Mouse (Mus musculus) megakaryocyte progenitor cell, adult 5-6 weeks (primary cell): ENCODE results near the gene Mxra8. TPM values are rescaled to one million over a fixed set of nuclear protein-coding genes. Genes with fewer than 3 reads are reported as not detected.

Experiments used
- ATAC-seq: replicated peaks from 2 replicates; pipeline ENCODE4 v1.8.0; 2016; ENCODE audit warnings: mild to moderate bottlenecking, moderate TSS enrichment, inconsistent platforms; ENCODE audit not compliant: poor library complexity
- total RNA-seq, 2 experiments: library from RNA; stranded (forward) in 1 of 2; stranded (reverse) in 1 of 2; fragments of 157-497, 149-512 nt in 1 of 2; fragments of 200-1000 nt in 1 of 2; gene quantifications; 2 replicates each; pipeline versions ENCODE4 v1.2.3 to v1.2.4; 2015 to 2017

Mxra8 gene
- total RNA-seq, 2 experiments from 2014 or later = not detected

DNA sequence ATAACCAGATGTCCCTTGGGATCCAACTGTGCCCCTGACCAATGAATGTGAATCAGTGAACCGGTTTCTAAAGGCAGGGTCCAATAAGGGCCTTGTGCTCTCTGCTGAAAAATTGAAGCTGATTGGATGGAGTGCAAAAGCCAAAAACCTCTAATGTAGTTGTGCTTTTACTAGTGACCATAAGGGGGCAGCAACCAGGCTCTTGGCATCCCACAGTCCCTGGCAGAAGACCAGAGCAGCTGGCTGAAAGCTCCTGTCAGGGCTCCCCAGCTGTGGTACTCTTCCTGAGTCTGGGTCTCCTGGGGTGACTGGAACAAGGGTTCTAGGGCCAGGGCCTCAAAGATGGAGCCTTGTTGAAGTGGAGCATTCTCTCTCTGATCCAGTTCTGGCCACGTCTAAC, 5.6 kb upstream of the Mxra8 start:
- peak; percentile 53 for ATAC-seq

DNA sequence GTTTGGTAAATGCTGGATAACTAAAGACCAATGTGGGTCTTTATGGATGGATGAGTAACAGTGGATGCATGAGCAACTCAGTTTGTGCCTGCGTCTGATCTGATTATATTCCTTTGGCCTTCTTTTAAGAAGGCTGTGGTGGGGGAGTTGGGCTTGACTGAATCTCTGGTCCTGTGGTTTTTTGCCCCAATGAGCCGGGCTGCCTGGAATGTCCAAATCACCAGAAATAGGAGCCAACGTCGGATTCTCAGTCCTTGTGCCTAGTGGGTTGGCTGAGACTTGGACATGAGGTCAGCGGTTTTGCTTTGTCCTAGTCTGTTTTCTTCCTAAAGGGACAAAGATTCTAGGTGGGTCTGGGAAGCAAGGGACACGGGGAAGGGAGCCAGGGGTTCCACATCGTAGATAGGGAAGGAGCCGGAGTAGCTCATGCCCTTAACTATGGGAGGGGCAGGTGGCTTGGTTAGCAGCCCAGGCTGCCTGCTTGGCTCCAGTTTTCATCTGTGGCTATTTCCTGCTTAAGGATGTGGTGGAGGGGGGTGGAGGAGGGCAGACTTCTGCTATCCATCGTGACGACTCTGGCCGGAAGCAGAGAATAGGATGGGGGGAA, 2.0 kb upstream of the Mxra8 start:
- ATAC-seq = peak; percentile 24

DNA sequence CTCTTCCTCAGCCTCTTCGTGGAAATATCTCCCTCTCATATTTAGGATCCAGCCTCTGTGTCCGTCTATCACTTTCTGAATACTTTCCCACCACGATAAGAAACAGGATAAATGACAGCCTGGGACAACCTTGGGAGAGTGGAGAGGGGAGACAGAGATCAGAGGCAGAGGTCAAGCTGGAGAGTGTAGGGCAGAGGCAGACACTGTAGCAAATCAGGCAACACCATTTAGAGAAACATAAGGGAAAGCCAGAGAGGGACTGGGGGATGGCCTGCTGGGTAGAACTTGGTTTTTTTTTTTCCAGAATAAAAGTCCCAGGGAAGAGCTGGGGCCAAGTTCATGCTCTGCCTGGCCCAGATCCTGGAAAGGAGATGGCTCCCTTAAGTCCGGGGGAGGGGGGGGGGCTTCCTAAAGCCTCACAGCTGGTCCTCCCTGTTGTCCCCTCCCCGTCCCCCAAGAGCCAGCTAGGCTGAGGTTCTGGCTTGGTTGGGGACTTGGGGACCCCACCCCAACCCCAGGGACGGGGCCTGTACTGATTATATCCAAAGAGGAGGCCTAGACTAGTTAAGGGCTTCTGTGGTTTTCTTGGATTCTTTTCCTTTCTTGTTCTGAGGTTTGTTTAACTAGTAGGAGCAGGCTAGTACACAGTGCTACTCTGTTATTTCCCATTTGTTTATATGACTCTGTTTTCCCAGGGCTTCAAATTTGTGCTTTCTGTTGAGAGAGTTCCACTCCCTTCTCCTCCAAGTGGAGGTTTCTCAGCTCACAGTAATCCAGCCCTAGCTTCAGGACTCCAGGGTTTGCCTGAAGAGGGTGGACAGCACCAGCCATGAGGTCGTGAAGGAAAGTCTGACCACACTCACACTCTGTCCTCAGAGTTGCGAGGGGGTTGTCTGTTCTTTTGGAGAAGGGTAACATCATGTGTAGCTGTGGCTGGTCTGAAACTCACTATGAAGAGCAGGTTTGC, 1.0 kb upstream of the Mxra8 start:
- ATAC-seq = no peak

DNA sequence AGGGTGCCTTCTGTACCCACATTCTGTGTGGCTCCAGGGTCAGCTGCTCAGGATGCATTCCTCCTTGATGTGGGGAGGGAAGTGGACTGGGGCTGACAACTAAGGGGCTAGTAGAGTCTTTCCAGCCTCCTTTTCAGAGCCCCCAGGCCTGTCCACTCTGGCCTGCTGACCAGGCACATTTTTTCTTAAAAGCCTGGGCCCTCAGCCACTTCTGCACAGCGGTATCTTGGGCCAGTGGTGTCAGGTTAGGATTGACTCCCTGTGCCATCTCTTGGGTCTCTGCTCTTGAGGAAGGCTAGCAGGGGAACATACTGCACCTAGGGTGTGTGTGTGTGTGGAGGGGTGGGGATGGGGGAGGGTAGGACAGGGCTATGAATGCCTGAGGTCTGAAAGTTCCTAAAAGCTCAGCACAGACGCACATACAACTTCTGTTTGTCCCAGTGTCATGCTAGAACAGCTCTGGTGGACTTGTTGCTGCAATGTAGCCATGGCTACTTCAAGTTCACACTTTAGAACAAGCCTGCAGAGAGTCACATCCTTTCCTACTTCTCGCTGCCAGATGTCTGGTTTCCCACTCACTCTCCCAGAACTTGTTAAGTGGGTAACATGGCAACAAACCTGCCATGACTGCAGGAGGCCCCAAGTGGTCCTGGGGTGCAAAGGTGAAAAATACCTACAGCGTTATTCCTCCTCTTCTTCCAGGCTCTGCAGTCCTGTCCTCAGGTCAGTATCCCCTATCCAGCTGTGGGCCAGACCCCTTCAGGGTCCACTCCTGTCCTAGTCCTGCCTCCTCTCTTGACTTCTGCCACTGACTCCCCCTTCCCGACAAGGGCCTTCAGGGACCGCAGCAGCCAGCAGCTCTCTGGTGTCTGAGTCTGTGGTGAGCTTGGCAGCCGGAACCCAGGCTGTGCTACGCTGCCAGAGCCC, 859 bp downstream of the Mxra8 start:
- no peak for ATAC-seq

DNA sequence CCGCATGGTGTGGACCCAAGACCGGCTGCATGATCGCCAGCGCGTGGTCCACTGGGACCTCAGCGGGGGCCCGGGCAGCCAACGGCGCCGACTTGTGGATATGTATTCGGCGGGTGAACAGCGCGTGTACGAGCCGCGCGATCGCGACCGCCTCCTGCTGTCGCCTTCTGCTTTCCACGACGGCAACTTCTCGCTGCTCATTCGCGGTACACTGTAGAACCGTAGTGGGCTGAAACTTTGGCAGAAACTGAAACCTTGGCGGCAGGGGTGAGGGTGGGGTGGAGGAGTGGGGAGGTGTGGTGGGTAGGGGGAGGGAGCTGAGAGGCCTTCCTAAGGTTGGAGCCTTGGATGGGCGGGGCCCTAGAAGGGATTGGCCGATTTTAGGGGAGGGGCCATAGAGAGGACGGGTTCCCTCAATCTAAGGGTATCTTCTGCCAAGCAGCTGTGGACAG, 1.5 kb downstream of the Mxra8 start:
- ATAC-seq = peak; percentile 74

DNA sequence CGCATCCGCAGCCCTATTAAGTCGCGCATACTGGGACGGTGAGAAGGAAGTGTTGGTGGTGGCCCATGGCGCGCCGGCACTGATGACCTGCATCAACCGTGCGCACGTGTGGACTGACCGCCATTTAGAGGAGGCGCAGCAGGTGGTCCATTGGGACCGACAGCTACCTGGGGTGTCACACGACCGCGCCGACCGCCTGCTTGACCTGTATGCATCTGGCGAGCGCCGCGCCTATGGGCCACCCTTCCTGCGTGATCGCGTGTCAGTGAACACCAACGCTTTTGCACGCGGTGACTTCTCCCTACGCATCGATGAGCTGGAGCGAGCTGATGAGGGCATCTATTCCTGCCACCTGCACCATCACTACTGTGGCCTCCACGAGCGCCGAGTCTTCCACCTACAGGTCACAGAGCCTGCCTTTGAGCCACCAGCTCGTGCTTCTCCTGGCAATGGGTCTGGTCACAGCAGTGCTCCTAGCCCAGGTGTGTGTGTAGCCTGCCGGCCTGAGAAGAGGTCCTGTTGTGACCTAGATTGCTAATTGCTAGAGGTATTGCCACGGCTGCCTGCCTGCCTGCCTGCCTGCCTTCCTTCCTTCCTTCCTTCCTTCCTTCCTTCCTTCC, 2.3 kb downstream of the Mxra8 start:
- peak; percentile 3; the same call in 1 of the 2 replicates for ATAC-seq

DNA sequence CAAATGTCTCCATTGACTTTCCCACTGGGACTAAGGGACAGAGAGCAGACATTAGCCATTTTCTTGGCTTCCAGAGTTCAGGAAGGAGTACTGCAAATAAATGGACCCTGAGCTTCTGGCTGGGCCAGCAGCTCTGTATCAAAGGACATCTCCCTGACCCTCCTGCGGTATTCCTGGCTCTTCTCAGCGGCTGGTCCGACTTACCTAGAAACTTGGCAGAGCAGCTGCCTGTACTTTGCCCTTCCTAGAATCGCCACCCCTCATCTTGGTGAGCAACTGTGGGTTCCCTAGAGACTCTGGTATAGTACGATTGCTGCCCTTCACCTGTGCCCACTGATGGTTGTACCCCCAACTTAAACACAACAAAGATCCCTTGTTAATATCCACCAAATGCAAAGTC, 3.8 kb downstream of the Mxra8 start:
- no peak for ATAC-seq

DNA sequence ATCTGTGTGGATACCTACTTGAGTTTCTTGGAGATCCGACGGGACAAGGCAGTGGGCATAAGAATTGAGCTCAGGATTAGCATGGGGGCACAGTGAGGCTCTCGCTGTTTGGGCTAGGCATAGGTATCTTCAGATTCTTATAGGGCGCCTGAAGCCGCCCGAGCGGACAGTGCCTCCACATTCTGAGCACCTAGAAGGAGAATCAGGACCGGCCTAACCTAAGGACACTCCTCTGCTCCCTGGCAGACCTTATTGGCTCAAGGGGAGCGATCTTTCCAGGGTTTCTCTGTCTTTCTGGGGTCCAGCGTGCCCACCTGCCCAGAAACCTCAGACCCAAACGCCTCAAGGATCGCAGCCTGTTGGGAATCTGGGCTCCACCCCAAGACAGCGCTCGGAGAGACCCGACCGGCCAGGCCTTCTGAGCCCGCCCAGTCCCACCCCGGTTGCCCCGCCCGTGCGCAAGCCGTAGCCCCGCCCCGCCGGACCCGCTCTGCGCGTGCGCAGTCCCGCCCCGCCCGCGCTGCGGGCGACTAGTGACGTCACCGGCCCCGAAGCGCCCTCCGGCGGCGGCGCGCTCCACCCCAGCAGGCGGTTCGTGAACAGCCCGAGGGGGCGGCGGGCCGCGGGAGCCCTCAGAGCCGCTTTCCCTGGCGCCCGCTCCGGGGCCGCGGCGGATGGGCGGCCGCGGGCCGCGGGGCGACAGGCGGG, 7.5 kb downstream of the Mxra8 start, which contains the start of gene Dvl1:
Gene Dvl1 (plus strand): TSS at position 532 of the 708 bp plus-strand sequence.
- peak; percentile 68 for ATAC-seq

DNA sequence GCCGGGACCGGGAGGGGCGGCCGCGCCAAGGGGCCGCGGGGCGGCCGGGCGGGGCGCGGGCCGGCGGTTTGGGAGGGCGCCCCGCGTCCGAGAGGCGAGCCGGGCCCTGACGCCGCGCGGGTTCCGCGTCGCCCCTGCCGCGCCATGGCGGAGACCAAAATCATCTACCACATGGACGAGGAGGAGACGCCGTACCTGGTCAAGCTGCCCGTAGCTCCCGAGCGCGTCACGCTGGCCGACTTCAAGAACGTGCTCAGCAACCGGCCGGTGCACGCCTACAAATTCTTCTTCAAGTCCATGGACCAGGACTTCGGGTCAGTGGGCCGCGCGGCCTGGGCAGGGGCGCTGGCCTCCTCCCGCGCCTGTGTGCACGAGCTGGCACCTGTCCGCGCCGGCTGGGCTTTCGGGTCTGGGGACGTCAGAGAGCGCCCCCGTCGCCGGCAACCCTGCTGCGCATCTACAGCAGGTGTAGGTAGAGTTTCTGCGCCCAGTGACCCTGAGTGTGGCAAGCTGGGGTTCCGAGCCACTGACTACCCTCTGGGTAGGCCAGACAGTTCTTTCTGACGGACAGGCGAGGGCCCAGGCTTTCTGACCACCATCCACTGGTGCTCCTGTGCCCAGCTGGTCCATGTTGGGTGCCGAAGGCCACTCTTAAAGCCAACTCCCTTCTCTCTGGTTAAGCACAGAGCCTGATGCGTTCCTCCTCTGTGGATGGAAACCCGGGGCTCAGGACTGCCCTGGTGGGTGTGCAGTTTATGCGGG, 8.3 kb downstream of the Mxra8 start:
- peak; percentile 21; the same call in 1 of the 2 replicates for ATAC-seq

DNA sequence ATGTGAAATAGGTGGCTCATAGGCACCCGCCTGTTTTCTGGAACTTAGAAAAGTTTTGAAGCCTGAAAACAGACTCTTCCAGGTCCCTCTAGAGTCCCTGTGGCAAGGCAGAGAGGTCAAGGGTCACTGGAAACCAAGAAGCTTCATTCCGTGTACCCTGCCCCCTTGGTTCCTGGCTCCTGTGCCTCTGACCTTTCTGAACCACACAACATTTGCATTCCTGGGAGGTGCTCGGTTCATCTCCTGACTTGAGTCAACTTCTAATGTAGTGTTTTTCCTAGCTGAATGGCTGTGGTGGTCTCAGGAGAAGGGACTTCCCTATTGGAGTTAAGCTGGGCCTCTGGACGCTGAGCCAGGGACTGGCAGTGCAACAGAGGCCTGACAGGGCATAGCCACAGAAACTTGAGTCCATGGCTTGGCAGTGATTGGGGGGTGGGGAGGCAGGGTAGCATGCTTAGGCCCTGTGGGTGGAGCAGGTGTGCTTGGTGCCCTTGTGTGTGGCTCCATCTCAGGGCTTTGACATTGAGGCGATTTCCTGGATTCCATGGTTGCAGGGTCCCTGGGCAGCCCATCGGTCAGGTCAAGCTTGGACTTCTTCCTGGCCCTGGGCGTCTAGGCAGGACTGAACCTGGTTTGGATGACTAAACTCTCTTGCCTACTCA, 9.1 kb downstream of the Mxra8 start:
- no peak for ATAC-seq

DNA sequence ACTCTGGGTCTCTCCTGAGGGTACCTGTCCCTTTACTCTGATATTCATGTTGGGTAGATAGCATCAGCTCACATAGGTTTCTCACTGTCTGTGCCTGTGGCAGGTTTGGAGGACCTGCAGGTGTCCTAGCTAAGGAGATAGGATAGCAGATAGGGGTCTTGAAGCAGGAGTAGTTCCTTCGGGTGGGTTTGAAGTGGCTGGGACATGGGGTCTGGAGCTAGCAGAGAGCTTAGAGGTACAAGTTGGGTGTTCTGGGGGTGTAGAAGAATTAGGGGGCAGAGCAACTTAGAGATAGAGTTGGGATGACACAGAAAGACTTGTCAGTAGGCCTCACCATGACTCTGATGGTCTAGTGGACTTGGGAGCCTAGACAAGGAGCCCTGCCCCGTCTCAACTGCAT, 9.9 kb downstream of the Mxra8 start:
- ATAC-seq = no peak

DNA sequence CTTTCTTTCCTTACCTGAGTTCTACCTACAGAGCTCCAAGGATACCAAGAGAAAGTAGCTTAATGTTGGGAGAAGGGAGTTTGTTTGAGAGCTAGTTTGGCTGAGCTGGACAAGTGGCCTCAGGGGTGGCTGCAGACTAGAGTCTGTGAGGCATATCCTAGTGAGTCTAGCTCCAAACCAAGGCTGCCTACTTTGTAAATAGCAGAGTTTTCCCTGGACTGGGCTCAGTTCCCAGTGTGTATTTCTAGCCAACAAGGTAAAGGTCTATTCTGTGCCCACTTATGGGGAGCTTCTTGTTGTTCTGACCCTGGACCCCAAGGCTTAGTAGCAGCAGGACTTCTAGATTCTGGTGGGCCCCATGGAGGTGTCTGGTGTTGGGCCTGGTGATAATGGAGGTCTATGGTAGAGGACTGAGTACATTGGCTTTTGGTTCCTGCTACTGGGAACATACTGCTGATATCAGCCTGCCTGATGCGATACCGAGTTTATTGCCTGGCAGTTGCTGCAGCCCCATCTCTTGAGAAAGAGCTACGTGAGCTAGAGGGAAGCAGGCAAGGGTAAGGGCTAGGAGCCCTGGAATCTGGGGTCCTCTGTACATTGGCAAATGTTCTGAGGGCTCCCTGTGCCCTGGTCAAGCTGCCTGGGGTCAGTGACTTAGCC, 10.4 kb downstream of the Mxra8 start:
- ATAC-seq = no peak

DNA sequence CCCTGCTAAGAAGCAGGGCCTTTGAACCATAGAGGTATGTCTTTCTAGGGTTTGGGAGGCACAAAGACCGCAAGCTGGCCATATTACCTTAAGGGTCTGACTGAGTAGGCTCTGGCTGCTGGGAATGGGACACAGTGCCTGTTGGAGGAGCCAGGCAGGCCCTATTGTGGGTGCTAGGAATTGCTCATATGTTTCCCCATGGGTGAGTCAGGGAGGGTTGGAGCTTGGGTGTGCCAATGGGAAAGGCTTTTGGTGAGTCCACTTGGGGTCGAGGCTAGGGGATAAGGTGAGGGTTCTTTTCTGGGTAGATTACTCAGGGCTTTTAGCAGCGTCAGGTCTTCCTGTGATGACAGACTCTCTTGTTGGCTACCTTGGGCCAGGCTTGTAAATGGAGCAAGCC, 11.9 kb downstream of the Mxra8 start:
- ATAC-seq = no peak

DNA sequence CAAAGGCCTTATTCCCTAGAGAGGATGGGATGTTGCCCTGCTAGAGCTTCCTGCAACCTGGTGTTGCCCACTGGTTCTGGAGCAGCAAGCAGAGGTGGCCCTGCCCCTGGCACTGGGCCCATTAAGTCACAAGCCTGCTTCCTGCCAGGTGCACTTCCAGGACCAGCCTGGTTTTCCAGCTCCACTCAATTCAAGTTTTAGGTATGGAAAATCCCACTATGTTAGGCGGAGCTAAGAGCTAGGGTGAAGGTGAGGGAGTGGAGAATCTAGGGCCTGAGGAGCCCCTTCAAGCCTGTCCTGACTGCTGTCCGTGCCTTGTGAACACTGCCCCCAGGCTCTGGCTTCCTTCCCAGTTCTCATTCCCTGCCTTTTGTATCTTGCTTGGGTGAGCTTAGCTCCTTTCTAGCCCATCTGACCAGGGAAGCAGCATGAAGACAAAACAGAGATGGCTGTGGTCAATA, 12.5 kb downstream of the Mxra8 start:
- ATAC-seq = no peak

DNA sequence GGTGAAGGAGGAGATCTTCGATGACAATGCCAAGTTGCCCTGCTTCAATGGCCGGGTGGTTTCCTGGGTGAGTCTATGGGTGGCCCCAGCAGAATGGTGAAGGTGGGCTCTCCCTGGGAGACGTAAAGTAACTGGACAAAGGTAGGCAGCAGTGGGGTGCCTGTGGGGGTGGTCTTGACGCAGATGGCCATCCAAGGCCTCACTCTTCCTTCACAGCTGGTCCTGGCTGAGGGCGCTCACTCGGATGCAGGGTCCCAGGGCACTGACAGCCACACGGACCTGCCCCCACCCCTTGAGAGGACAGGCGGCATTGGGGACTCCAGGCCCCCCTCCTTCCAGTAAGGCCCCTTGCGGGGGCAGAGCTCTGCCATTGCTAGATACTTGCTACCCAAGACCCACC, 13.9 kb downstream of the Mxra8 start:
- no peak for ATAC-seq

DNA sequence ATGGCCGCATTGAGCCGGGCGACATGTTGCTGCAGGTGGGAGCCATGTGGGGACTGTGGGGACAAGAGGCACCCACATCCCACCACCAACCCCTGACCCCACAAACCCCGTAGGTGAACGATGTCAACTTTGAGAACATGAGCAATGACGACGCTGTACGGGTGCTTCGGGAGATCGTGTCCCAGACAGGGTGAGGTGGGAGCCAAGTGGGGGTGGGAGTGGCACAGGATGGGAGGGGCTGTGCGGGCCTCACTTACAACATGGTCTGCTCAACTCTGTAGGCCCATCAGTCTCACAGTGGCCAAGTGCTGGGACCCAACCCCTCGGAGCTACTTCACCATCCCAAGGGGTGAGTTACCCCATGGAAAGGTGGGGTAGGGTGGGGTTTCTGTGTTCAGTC, 15.5 kb downstream of the Mxra8 start:
- ATAC-seq = no peak

DNA sequence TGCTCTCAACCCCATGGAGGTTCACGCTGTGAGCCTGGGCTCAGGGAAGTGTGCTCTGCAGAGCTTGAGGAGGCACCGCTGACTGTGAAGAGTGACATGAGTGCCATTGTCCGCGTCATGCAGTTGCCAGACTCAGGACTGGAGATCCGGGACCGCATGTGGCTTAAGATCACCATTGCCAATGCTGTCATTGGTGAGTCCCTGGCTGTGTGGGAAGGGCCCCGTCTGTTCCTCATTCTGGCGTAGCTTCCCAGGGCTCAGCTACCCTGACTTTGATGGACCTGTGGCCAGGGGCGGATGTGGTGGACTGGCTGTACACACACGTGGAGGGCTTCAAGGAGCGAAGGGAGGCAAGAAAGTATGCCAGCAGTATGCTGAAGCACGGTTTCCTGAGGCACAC, 16.6 kb downstream of the Mxra8 start:
- no peak for ATAC-seq

DNA sequence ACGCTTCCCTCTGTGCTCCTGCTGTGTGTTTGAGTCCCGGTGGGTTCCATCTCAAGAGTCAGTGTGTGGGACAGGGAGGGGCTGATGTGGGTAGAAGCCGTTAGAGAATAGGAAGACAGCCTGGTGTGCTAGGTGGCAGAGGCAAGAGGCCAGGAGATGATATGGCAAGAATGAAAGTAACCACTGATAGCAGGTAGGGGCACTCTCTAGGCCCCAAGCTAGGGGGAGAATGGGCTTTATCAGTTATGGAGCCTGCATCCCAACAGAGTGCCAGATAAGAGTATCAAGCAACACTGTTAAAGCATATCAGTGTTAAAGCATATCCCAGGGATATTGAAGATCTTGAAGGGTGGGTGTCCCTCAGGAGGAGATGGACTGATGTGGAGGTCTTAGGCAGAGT, 17.4 kb downstream of the Mxra8 start:
- ATAC-seq = 0 out of 2 replicates have a peak, but pooled peaks have one; percentile 5
